Mouse (Mus musculus) gastrocnemius, postnatal 36 days (tissue): ENCODE data around the gene Neo1. TPM values are rescaled to one million over a fixed set of nuclear protein-coding genes. Genes with fewer than 3 reads are reported as not detected.
A peak's percentile ranks its signal among the peaks of the same experiment; 100 is the strongest.

Experiments
- DNase-seq, 2 experiments: peaks; one replicate each; pipeline ENCODE4 v3.0.0; 2022
- intact Hi-C: fragments of 180-260 bp; cut with DNase I; formaldehyde crosslinking; loops from one replicate; pipeline ENCODE4 v1.15.1; 2025
- long read RNA-seq, 2 experiments: library from polyadenylated mRNA; stranded (forward); transcript quantifications; one replicate each; pipeline ENCODE4 v2.0.0; 2021
- total RNA-seq, 2 experiments: library from RNA; stranded (reverse); gene quantifications; 2 replicates each; pipeline ENCODE4 v1.2.3; 2021

Neo1 gene
- total RNA-seq, result 10 to 100 TPM; 23.7 to 31.1 TPM
- long read RNA-seq, experiment 1, partial matches to known transcripts, result 0 of 5 reads
- long read RNA-seq, experiment 1, other reads (novel, unspliced or antisense), result 5 of 5 reads
- long read RNA-seq, experiment 2, partial matches to known transcripts, result 1 of 9 reads
- long read RNA-seq, experiment 2, other reads (novel, unspliced or antisense), result 8 of 9 reads

GRCm38 (mm10) chr9:59036159-59036731, at the start of gene Neo1:
Gene Neo1, minus strand, starts transcription at chr9:59036441.
- peak; percentile 81 to 82 for DNase-seq
- intact Hi-C loops, result loop anchor here (1.0 kb wide), 1 partner anchor 98 kb away; no protein-coding TSS in a partner anchor

GRCm38 (mm10) chr9:59075632-59076031, 39.4 kb upstream of the Neo1 start:
- no peak for DNase-seq
- intact Hi-C loops, result no loop called here

GRCm38 (mm10) chr9:59073887-59074286, 37.6 kb upstream of the Neo1 start:
- intact Hi-C loops, result no loop called here
- DNase-seq, result no peak

GRCm38 (mm10) chr9:59072076-59072777, 36.0 kb upstream of the Neo1 start:
- intact Hi-C loops, result no loop called here
- DNase-seq, result no peak

GRCm38 (mm10) chr9:59071220-59071977, 35.2 kb upstream of the Neo1 start:
- no peak for DNase-seq
- intact Hi-C loops, result no loop called here

- DNase-seq, result no peak
- intact Hi-C loops, result no loop called here
Measured at GRCm38 (mm10) chr9:59070216-59070615, 34.0 kb upstream of the Neo1 start.

GRCm38 (mm10) chr9:59065616-59066301, 29.5 kb upstream of the Neo1 start:
- intact Hi-C loops, result no loop called here
- DNase-seq, result no peak

- intact Hi-C loops, result no loop called here
- no peak for DNase-seq
Measured at GRCm38 (mm10) chr9:59062409-59062808, 26.2 kb upstream of the Neo1 start.

GRCm38 (mm10) chr9:59060026-59060605, 23.9 kb upstream of the Neo1 start:
- no peak for DNase-seq
- intact Hi-C loops, result no loop called here

GRCm38 (mm10) chr9:59059158-59059557, 22.9 kb upstream of the Neo1 start:
- intact Hi-C loops, result loop anchor here (5.0 kb wide), 1 partner anchor 53 kb away; no protein-coding TSS in a partner anchor
- no peak for DNase-seq

- intact Hi-C loops, result loop anchor here (5.0 kb wide), 1 partner anchor 54 kb away; no protein-coding TSS in a partner anchor
- DNase-seq, result no peak
Measured at GRCm38 (mm10) chr9:59058060-59058459, 21.8 kb upstream of the Neo1 start.

GRCm38 (mm10) chr9:59056281-59056680, 20.0 kb upstream of the Neo1 start:
- intact Hi-C loops, result loop anchor here (5.0 kb wide), 1 partner anchor 56 kb away; no protein-coding TSS in a partner anchor
- DNase-seq, result no peak

- no peak for DNase-seq
- intact Hi-C loops, result no loop called here
Measured at GRCm38 (mm10) chr9:59041805-59042204, 5.6 kb upstream of the Neo1 start.

GRCm38 (mm10) chr9:59036732-59037341, 596 bp upstream of the Neo1 start:
- intact Hi-C loops, result loop anchor here (1.0 kb wide), 1 partner anchor 97 kb away; no protein-coding TSS in a partner anchor

GRCm38 (mm10) chr9:59035342-59036158, 691 bp downstream of the Neo1 start:
- intact Hi-C loops, result loop anchor here (1.0 kb wide), 1 partner anchor 99 kb away; no protein-coding TSS in a partner anchor
- peak; percentile 22 to 47 for DNase-seq

More at GRCm38 (mm10) chr9:59036732-59037341, 596 bp upstream of the Neo1 start:
- DNase-seq, result peak in 1 of 2 experiments; percentile 17

- DNase-seq, result no peak
- intact Hi-C loops, result no loop called here
Measured at GRCm38 (mm10) chr9:59034836-59035235, 1.4 kb downstream of the Neo1 start.

GRCm38 (mm10) chr9:59033492-59033891, 2.7 kb downstream of the Neo1 start:
- no peak for DNase-seq
- intact Hi-C loops, result no loop called here

GRCm38 (mm10) chr9:59024245-59024844, 11.9 kb downstream of the Neo1 start:
- DNase-seq, result no peak
- intact Hi-C loops, result no loop called here
